Mouse (Mus musculus): ENCODE results near the gene Tm4sf1. TPM values are rescaled to one million over a fixed set of nuclear protein-coding genes. Genes with fewer than 3 reads are reported as not detected.

The Tm4sf1 gene
- polyA plus RNA-seq (2016; fragmentation: Nextera tagmentation; extraction: Ambion mirVana), result 4.8 and 6.8 TPM in 2 replicates

GRCm38 (mm10) chr3:57301921-57302539 is at the start of gene Tm4sf1:
Gene Tm4sf1, minus strand, starts transcription at chr3:57301988.
- no peak for DNase-seq (ENCODE audit: extremely low spot score, low spot score)
- Histone ChIP-seq H3K4me3 (no peak within 1 kb of the TSS), H3K36me3 (replicated peaks) (no peaks in the 10 kb centered on the region), H3K4me1 (no peaks in the 10 kb centered on the region), H3K27ac (no peak within 1 kb of the TSS), H3K27me3 (ENCODE audit: poor library complexity, severe bottlenecking) (no peaks in the 10 kb centered on the region), H3K9me3 (no peaks in the 10 kb centered on the region)
- 86% methylated on average over 2 of the region's 2 CpGs for WGBS

DNA sequence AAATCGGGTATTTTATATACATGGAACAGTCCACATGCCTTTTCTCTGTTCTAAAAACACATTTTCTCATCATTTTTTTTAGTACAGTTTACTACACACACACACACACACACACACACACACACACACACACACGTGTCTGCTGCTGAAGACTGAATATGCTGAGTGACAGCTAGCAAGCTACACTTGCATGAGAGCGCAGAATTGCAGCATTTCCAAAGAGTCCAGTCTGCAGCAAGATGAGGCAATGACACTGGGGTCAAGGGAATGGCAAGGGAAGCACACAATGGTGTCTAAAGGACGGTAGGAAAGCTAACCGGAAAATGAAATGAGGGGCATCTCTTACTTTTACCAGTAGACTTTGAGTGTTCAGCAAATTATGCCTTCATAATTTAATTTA is 43.0 kb upstream of the Tm4sf1 start:
- Histone ChIP-seq H3K9me3 (no peaks in the 10 kb centered on the region), H3K27me3 (ENCODE audit: poor library complexity, severe bottlenecking) (no peaks in the 10 kb centered on the region), H3K4me1 (no peaks in the 10 kb centered on the region), H3K4me3 (no peak overlapping the region), H3K27ac (no peak overlapping the region), H3K36me3 (replicated peaks) (no peaks in the 10 kb centered on the region)
- 85% methylated on average over 5 of the region's 5 CpGs for WGBS
- no peak for DNase-seq (ENCODE audit: extremely low spot score, low spot score)

DNA sequence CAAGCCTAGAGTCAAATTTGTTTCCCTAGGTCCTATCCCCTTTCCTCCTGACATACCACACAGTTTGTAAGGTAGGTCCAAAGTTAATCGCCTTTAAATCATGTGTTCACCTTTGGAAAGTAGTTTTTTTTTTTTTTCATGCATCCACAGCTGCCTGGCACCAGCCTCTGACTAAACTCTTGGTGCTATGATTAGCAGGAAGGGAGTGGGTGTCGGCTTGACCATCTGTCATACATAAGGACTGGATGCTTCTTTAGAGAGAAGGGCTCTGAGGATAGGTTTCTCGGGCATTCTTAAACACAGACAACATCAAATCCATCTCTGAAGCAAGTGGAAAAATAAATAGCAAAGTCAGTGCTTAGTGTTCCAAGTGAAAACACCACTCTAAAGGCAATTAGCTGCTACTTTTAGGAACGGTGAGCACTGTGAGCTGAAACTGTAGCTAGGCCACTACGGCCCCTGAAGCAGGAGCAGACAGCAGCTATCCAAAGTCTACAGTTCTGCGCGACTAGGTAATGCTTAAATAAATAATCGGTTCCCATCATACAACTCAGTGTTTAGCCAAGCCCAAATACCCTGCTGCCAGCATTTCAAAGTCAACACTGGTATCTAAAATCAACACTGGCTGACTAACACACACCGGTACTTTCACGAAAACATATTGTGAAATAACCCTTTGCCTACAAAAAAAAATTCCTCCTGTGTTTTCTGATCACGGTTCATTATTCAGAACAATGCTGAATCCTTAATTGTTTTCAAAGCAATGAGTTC is 42.2 kb upstream of the Tm4sf1 start:
- Histone ChIP-seq H3K4me3 (no peak overlapping the region), H3K27me3 (ENCODE audit: poor library complexity, severe bottlenecking) (no peaks in the 10 kb centered on the region), H3K27ac (no peak overlapping the region), H3K4me1 (no peaks in the 10 kb centered on the region), H3K36me3 (replicated peaks) (no peaks in the 10 kb centered on the region), H3K9me3 (no peaks in the 10 kb centered on the region)
- WGBS, result 83% methylated on average over 11 of the region's 11 CpGs
- DNase-seq (ENCODE audit: extremely low spot score, low spot score), result no peak

- H3K27me3 ChIP-seq (ENCODE audit: poor library complexity, severe bottlenecking), result no peaks in the 10 kb centered on the region
- no peak overlapping the region for H3K27ac ChIP-seq
- WGBS, result 94% methylated on average over 4 of the region's 4 CpGs
- no peaks in the 10 kb centered on the region for H3K36me3 ChIP-seq (replicated peaks)
- H3K9me3 ChIP-seq, result no peaks in the 10 kb centered on the region
- DNase-seq (ENCODE audit: extremely low spot score, low spot score), result no peak
- no peaks in the 10 kb centered on the region for H3K4me1 ChIP-seq
- H3K4me3 ChIP-seq, result no peak overlapping the region
Measured at GRCm38 (mm10) chr3:57342976-57343375, 41.2 kb upstream of the Tm4sf1 start.

GRCm38 (mm10) chr3:57341321-57341720 is 39.5 kb upstream of the Tm4sf1 start:
- Histone ChIP-seq H3K27me3 (ENCODE audit: poor library complexity, severe bottlenecking) (no peaks in the 10 kb centered on the region), H3K4me1 (no peaks in the 10 kb centered on the region), H3K27ac (no peak overlapping the region), H3K4me3 (no peak overlapping the region), H3K9me3 (no peaks in the 10 kb centered on the region), H3K36me3 (replicated peaks) (no peaks in the 10 kb centered on the region)
- 82% methylated on average over 3 of the region's 3 CpGs for WGBS
- DNase-seq (ENCODE audit: extremely low spot score, low spot score), result no peak

DNA sequence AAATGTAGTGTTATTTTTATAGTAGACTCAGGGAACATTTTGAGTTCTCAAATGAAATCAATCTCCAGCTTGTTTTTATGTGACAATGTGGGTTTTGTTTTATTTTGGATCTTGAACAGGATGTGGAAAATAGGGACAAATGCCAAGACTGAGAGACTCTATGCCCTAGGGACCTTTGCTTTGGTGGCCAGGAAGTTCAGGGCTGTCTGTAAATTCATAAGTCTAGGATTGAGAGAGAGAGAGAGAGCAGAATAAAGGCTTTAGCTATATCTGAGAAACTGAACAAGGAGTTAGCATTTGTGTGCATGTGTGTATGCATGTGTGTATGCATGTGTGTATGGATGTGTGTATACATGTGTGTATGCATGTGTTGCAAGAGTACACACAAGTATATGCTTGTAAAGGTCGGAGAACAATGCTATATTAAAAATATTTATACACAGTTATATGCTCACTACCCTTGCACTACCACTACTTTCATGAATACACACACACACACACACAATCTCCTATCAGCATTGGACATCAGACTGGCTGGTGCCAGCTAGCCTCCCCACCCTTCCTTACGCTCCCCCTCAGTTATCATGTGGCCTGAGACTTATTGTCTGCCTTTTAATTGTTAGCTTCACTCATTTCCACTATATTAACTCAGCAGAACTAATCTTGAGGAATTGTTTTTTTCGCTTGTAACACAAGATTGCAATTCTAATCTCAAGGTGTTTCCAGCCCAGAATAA is 33.5 kb upstream of the Tm4sf1 start:
- no peaks in the 10 kb centered on the region for H3K36me3 ChIP-seq (replicated peaks)
- H3K27ac ChIP-seq, result no peak overlapping the region
- no peak overlapping the region for H3K4me3 ChIP-seq
- no peak for DNase-seq (ENCODE audit: extremely low spot score, low spot score)
- no peaks in the 10 kb centered on the region for H3K27me3 ChIP-seq (ENCODE audit: poor library complexity, severe bottlenecking)
- no peaks in the 10 kb centered on the region for H3K4me1 ChIP-seq
- WGBS, result 84% methylated on average over 3 of the region's 3 CpGs
- no peaks in the 10 kb centered on the region for H3K9me3 ChIP-seq

DNA sequence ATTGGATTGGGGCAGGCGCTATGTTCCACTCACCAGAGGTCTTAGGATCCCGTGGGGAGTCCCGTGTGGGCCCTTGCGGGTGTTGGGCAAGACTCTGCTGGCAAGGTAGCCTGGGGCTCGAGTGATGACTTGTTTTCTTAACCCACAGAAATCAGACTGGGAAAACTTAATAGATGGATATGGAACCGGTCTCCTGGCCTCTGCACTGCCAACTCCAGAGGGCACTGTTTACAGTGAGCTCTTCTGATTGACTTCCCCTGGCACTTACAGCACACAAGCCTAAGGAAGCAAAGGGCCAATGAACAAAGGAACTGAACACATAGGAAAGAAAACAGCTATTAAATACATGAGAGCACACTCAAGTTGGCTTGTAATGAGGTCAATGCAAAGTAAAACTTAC is 26.2 kb upstream of the Tm4sf1 start:
- peaks cover 5% of the 10 kb centered on the region; the same call in 1 of the 2 replicates for H3K9me3 ChIP-seq
- H3K4me3 ChIP-seq, result no peak overlapping the region
- H3K27me3 ChIP-seq (ENCODE audit: poor library complexity, severe bottlenecking), result no peaks in the 10 kb centered on the region
- DNase-seq (ENCODE audit: extremely low spot score, low spot score), result no peak
- no peaks in the 10 kb centered on the region for H3K36me3 ChIP-seq (replicated peaks)
- 95% methylated on average over 4 of the region's 6 CpGs for WGBS
- no peak overlapping the region for H3K27ac ChIP-seq
- H3K4me1 ChIP-seq, result no peaks in the 10 kb centered on the region

DNA sequence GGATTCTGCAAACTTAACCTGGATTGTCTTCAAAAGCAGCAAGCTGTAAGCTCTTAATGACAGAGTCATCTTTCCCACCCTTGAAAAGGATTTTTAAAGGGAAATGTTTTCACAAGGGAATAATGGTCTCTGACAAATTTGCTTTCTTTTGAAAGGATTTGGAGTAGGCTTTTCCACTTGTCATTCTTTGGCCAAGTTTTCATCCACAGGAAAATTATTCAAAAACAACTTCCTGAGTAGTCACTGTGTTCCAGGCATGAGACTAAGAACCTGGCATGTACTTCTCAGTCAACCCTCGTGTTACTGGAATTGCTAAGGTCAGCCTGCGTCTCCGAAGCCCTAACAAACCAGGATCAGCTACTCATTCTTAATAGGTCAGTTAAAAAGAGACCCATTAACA is 5.3 kb upstream of the Tm4sf1 start:
- H3K9me3 ChIP-seq, result no peaks in the 10 kb centered on the region
- no peak overlapping the region for H3K4me3 ChIP-seq
- H3K4me1 ChIP-seq, result no peaks in the 10 kb centered on the region
- H3K36me3 ChIP-seq (replicated peaks), result no peaks in the 10 kb centered on the region
- H3K27me3 ChIP-seq (ENCODE audit: poor library complexity, severe bottlenecking), result no peaks in the 10 kb centered on the region
- DNase-seq (ENCODE audit: extremely low spot score, low spot score), result no peak
- no peak overlapping the region for H3K27ac ChIP-seq
- 88% methylated on average over 3 of the region's 3 CpGs for WGBS

- H3K27ac ChIP-seq, result no peak overlapping the region
- DNase-seq (ENCODE audit: extremely low spot score, low spot score), result no peak
- H3K4me1 ChIP-seq, result no peaks in the 10 kb centered on the region
- no peaks in the 10 kb centered on the region for H3K27me3 ChIP-seq (ENCODE audit: poor library complexity, severe bottlenecking)
- H3K9me3 ChIP-seq, result no peaks in the 10 kb centered on the region
- 88% methylated on average over 4 of the region's 4 CpGs for WGBS
- H3K4me3 ChIP-seq, result no peak overlapping the region
- H3K36me3 ChIP-seq (replicated peaks), result no peaks in the 10 kb centered on the region
Measured at GRCm38 (mm10) chr3:57305564-57305963, 3.8 kb upstream of the Tm4sf1 start.

DNA sequence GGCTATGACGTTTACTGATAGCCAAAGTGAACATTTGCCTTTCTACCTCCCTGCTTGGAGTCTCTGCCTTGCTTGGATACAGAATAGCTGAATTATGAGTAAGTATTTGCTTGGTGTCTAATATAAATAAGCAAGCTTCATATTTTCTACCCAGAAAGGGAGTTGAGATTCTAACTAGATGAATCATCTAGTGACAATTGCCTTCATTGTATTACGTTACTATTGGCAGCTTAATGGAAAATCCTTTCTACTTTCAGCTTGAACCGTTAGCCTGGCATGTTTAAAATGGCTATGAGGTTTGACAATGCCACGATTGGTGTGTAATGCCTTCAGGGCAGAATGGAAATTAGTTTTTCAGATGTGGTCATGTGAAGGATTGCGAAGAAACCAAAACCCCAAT is 2.7 kb upstream of the Tm4sf1 start:
- Histone ChIP-seq H3K27ac (no peak overlapping the region), H3K4me1 (no peaks in the 10 kb centered on the region), H3K36me3 (replicated peaks) (no peaks in the 10 kb centered on the region), H3K27me3 (ENCODE audit: poor library complexity, severe bottlenecking) (no peaks in the 10 kb centered on the region), H3K9me3 (no peaks in the 10 kb centered on the region), H3K4me3 (no peak overlapping the region)
- no peak for DNase-seq (ENCODE audit: extremely low spot score, low spot score)
- 82% methylated on average over 5 of the region's 5 CpGs for WGBS

- H3K9me3 ChIP-seq, result no peaks in the 10 kb centered on the region
- no peak overlapping the region for H3K4me3 ChIP-seq
- no peaks in the 10 kb centered on the region for H3K27me3 ChIP-seq (ENCODE audit: poor library complexity, severe bottlenecking)
- DNase-seq (ENCODE audit: extremely low spot score, low spot score), result no peak
- no peaks in the 10 kb centered on the region for H3K4me1 ChIP-seq
- no peak overlapping the region for H3K27ac ChIP-seq
- H3K36me3 ChIP-seq (replicated peaks), result no peaks in the 10 kb centered on the region
- WGBS, result 81% methylated on average over 4 of the region's 4 CpGs
Measured at GRCm38 (mm10) chr3:57304050-57304449, 2.3 kb upstream of the Tm4sf1 start.

DNA sequence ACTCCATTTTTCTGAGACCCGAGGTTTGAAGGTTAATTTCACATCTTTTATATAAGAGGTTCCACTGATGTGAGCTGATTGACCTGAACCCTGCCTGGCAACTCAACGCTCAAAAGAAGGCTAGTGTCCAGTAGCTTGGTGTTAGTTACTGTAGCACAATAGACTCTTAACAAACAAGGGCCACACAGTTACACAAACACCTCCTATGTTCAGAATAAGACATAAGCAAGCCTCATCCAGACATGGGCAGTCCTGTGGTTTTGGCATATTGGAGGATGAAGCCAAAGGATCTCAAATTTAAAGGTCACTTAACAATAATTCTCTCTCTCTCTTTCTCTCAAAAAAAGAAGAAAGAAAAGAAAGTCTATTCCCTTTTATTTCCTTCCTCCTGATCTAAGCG is 1.7 kb upstream of the Tm4sf1 start:
- Histone ChIP-seq H3K4me3 (no peak overlapping the region), H3K36me3 (replicated peaks) (no peaks in the 10 kb centered on the region), H3K9me3 (no peaks in the 10 kb centered on the region), H3K4me1 (no peaks in the 10 kb centered on the region), H3K27me3 (ENCODE audit: poor library complexity, severe bottlenecking) (no peaks in the 10 kb centered on the region), H3K27ac (no peak overlapping the region)
- 75% methylated on average over 3 of the region's 3 CpGs for WGBS
- DNase-seq (ENCODE audit: extremely low spot score, low spot score), result no peak

DNA sequence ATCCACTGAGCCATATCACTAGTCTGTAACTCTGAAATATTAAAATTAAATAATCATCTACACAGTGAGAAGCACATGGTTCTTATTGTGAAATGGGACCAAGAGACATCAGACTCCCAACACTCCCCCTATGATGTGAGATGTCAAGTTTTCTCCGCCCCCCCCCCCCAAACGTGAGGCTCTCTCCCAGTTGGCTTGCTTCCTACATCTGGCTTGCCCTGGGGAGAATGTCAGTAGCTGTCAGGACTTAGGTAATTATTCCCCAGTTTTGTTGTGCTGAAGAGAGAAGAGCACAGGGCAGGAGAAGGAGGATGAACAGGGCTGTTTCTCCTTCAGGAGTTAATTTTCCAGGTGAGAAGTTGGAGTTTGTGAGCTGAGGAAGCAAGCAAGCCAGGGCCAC is 1.1 kb upstream of the Tm4sf1 start:
- no peaks in the 10 kb centered on the region for H3K36me3 ChIP-seq (replicated peaks)
- H3K27ac ChIP-seq, result no peak overlapping the region
- no peaks in the 10 kb centered on the region for H3K9me3 ChIP-seq
- H3K27me3 ChIP-seq (ENCODE audit: poor library complexity, severe bottlenecking), result no peaks in the 10 kb centered on the region
- H3K4me1 ChIP-seq, result no peaks in the 10 kb centered on the region
- no peak for DNase-seq (ENCODE audit: extremely low spot score, low spot score)
- H3K4me3 ChIP-seq, result no peak overlapping the region
- 56% methylated on average over 2 of the region's 2 CpGs for WGBS
